Mouse (Mus musculus) hindbrain, embryonic 11.5 days (tissue): ENCODE data around the gene Zeb2. TPM values are rescaled to one million over a fixed set of nuclear protein-coding genes. Genes with fewer than 3 reads are reported as not detected.
A peak's percentile ranks its signal among the peaks of the same experiment; 100 is the strongest.

Experiments used
- ATAC-seq: fragments of 200-750 bp; cut with Nextera tagmentation; 2 replicates; pipeline ENCODE4 v1.8.0; 2017; ENCODE audit warnings: mild to moderate bottlenecking, moderate TSS enrichment, moderate library complexity; ENCODE audit not compliant: low FRiP score
- DNase-seq: peaks from one replicate; pipeline ENCODE4 v3.0.0-alpha.2; 2015; ENCODE audit warnings: low spot score
- H3K27ac ChIP-seq: fragments of 300-500 bp; sonication (generic); 2 replicates; pipeline ENCODE4 v1.5.1; 2014; ENCODE audit warnings: mild to moderate bottlenecking, low read depth, low read length
- H3K27me3 ChIP-seq: fragments of 300-500 bp; sonication (generic); 2 replicates; pipeline ENCODE4 v1.6.1; 2014; ENCODE audit warnings: mild to moderate bottlenecking, low read length, moderate library complexity, mixed read lengths; ENCODE audit not compliant: control insufficient read depth, insufficient read depth
- H3K36me3 ChIP-seq: fragments of 300-500 bp; sonication (generic); 2 replicates; pipeline ENCODE4 v1.6.1; 2014; ENCODE audit warnings: mild to moderate bottlenecking, low read length, moderate library complexity, mixed read lengths; ENCODE audit not compliant: control insufficient read depth, insufficient read depth
- H3K4me1 ChIP-seq: fragments of 300-500 bp; sonication (generic); replicated peaks from 2 replicates; pipeline ENCODE4 v1.6.1; 2014; ENCODE audit warnings: low read length, mixed read lengths; ENCODE audit not compliant: control insufficient read depth, insufficient read depth
- H3K4me2 ChIP-seq: fragments of 300-500 bp; sonication (generic); replicated peaks from 2 replicates; pipeline ENCODE4 v1.6.1; 2014; ENCODE audit warnings: mild to moderate bottlenecking, low read depth, low read length
- H3K4me3 ChIP-seq: fragments of 300-500 bp; sonication (generic); 2 replicates; pipeline ENCODE4 v1.5.1; 2014; ENCODE audit warnings: low read depth, low read length
- H3K9ac ChIP-seq: fragments of 300-500 bp; sonication (generic); 2 replicates; pipeline ENCODE4 v1.6.1; 2014; ENCODE audit warnings: low read depth, low read length
- H3K9me3 ChIP-seq: fragments of 300-500 bp; sonication (generic); 2 replicates; pipeline ENCODE4 v1.6.1; 2016; ENCODE audit warnings: low read length; ENCODE audit not compliant: control insufficient read depth
- WGBS: fragments of 180-500 bp; shearing (Covaris S2); extraction: QIAGEN DNeasy Blood & Tissue Kit; methylation state at CpG from one replicate; pipeline ENCODE4 v1.1.7; 2014; 5-methylcytosine and 5-hydroxymethylcytosine counted together
- polyA plus RNA-seq: library from polyadenylated mRNA; unstranded; fragments of >200 nt; fragmentation: Nextera tagmentation; extraction: Ambion mirVana; gene quantifications from 2 replicates; pipeline ENCODE4 v1.2.1, GENCODE M21; 2014

The Zeb2 gene
- polyA plus RNA-seq, 1 experiment from 2014 or later = 58.8 TPM

DNA sequence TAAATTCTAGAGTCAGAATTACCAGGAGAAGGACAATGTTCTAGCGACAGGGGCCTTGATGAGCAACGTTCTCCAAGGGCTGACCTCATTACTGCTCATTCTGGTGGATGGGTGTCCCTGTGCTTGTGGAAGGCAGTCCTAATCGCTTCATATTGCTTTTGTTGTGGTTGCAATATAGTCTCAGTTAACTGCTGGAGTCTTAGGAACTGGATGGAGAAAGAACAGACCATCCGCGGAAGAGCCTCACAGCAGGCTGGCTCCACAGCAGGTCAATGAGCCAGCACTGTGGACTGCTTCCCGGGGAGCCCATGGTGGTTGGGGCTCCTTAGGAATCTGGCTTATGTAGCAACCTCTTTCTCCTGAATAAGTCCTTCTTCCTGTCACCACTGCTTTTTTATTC lies 12.4 kb upstream of the Zeb2 start:
- no peak overlapping the region for H3K27ac ChIP-seq
- 48% methylated on average over 6 of the region's 6 CpGs for WGBS
- no peak for DNase-seq

GRCm38 (mm10) chr2:45128696-45129095 lies 11.5 kb upstream of the Zeb2 start:
- Histone ChIP-seq H3K36me3 (no peaks in the 10 kb centered on the region), H3K9me3 (no peaks in the 10 kb centered on the region), H3K27me3 (no peaks in the 10 kb centered on the region), H3K27ac (no peak overlapping the region), H3K9ac (no peak overlapping the region), H3K4me3 (no peak overlapping the region), H3K4me1 (no peaks in the 10 kb centered on the region), H3K4me2 (no peak overlapping the region)
- 94% methylated on average over 2 of the region's 2 CpGs for WGBS
- DNase-seq = no peak
- ATAC-seq = no peak

More for the DNA sequence above, 12.4 kb upstream of the Zeb2 start:
- ATAC-seq = no peak
- no peaks in the 10 kb centered on the region for H3K36me3 ChIP-seq
- no peak overlapping the region for H3K9ac ChIP-seq
- H3K4me1 ChIP-seq = no peaks in the 10 kb centered on the region
- no peaks in the 10 kb centered on the region for H3K9me3 ChIP-seq
- H3K27me3 ChIP-seq = no peaks in the 10 kb centered on the region
- H3K4me3 ChIP-seq = no peak overlapping the region
- H3K4me2 ChIP-seq = no peak overlapping the region

GRCm38 (mm10) chr2:45126401-45126800 lies 9.2 kb upstream of the Zeb2 start:
- Histone ChIP-seq H3K36me3 (no peaks in the 10 kb centered on the region), H3K27ac (no peak overlapping the region), H3K9ac (no peak overlapping the region), H3K27me3 (no peaks in the 10 kb centered on the region), H3K4me1 (no peaks in the 10 kb centered on the region), H3K9me3 (no peaks in the 10 kb centered on the region), H3K4me2 (no peak overlapping the region), H3K4me3 (no peak overlapping the region)
- DNase-seq (no peak), ATAC-seq (no peak)
- WGBS = 90% methylated on average over 5 of the region's 5 CpGs

DNA sequence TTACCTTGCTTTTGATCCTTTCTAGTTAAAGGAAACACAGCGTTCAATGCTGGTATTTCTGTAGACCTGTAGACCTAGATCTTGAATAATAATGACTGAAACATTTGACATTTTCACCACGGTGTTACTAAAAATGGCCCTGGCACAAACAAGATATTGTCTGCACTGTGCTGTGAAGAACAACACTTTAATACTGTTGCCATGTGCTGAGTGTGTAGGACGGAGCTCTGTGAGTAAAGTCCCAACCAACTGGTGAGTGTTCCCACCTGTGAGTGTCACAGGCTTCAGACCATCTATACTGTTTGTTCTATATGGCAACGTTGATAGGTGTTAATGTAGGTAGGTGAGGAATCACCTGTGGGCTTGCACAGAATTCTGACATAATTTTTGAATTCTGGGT lies 8.0 kb upstream of the Zeb2 start:
- Histone ChIP-seq H3K9ac (no peak overlapping the region), H3K36me3 (no peaks in the 10 kb centered on the region), H3K27me3 (no peaks in the 10 kb centered on the region), H3K4me3 (no peak overlapping the region), H3K4me2 (no peak overlapping the region), H3K9me3 (no peaks in the 10 kb centered on the region), H3K4me1 (no peaks in the 10 kb centered on the region), H3K27ac (no peak overlapping the region)
- 79% methylated on average over 4 of the region's 4 CpGs for WGBS
- ATAC-seq (no peak), DNase-seq (no peak)

- no peaks in the 10 kb centered on the region for H3K4me1 ChIP-seq
- H3K36me3 ChIP-seq = no peaks in the 10 kb centered on the region
- DNase-seq = no peak
- no peaks in the 10 kb centered on the region for H3K27me3 ChIP-seq
- WGBS = 75% methylated on average over 5 of the region's 5 CpGs
- no peak overlapping the region for H3K9ac ChIP-seq
- no peaks in the 10 kb centered on the region for H3K9me3 ChIP-seq
- H3K4me2 ChIP-seq = no peak overlapping the region
- no peak overlapping the region for H3K27ac ChIP-seq
- no peak overlapping the region for H3K4me3 ChIP-seq
- ATAC-seq = no peak
Measured at GRCm38 (mm10) chr2:45123490-45123889, 6.3 kb upstream of the Zeb2 start.

- no peak for DNase-seq
- no peak overlapping the region for H3K27ac ChIP-seq
- no peaks in the 10 kb centered on the region for H3K4me1 ChIP-seq
- ATAC-seq = no peak
- no peak overlapping the region for H3K4me3 ChIP-seq
- H3K4me2 ChIP-seq = no peak overlapping the region
- H3K9ac ChIP-seq = no peak overlapping the region
- no peaks in the 10 kb centered on the region for H3K36me3 ChIP-seq
- 30% methylated on average over 3 of the region's 3 CpGs for WGBS
- H3K9me3 ChIP-seq = no peaks in the 10 kb centered on the region
- H3K27me3 ChIP-seq = no peaks in the 10 kb centered on the region
Measured at GRCm38 (mm10) chr2:45118121-45118520, 926 bp upstream of the Zeb2 start.

DNA sequence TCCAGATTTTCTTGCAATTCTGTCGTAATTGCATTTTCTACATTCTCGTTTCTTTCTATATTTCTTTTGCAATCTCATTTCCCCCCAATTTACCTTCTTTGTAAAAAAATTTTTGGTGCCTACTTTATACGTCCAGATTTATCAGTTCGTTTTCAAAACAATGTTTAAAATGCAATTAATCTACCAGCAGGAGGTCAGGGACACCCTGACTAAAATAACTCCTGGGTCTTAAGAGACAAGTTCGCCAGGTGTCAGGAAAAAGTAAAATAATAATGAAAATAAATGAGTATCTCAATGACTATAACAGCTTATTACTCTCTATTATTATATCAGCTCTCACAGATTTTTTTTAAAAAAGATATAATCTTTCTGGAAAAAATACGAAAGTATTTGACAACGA lies 397 bp upstream of the Zeb2 start:
- peak overlapping the region; percentile 64; the same call in 1 of the 2 replicates for H3K9ac ChIP-seq
- peak overlapping the region; percentile 93 for H3K27ac ChIP-seq
- H3K9me3 ChIP-seq = no peaks in the 10 kb centered on the region
- H3K36me3 ChIP-seq = no peaks in the 10 kb centered on the region
- H3K4me2 ChIP-seq = peak overlapping the region; percentile 78
- DNase-seq (no peak), ATAC-seq (no peak)
- WGBS = 12% methylated on average over 7 of the region's 7 CpGs
- peak overlapping the region; percentile 59 for H3K4me3 ChIP-seq
- no peaks in the 10 kb centered on the region for H3K27me3 ChIP-seq
- no peaks in the 10 kb centered on the region for H3K4me1 ChIP-seq

DNA sequence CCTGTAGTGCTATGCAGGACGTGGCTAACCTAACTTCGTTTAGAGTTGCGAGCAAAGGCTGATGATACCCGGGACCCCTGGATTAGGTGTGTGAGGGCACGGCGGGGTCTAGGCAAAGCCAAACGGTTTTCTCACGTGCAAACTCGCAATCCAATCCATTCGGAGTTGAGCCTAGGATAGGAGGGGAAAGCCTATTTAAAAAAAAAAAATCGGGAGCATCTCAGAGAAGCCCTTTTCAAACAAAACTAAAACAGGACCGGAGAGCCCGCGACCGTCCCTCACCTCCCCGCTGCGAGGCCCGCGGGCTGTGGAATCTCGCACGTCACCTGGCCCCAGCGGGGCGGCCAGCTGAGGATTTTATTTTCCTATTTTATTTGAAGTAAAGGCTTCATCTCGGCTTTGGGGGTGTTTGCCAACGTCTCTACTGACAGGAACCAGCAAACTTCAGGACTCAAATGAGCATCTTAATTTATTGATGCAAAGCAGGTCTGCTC lies 617 bp downstream of the Zeb2 start:
- DNase-seq = peak; percentile 64
- WGBS = under 1% methylated on average over 25 of the region's 25 CpGs

DNA sequence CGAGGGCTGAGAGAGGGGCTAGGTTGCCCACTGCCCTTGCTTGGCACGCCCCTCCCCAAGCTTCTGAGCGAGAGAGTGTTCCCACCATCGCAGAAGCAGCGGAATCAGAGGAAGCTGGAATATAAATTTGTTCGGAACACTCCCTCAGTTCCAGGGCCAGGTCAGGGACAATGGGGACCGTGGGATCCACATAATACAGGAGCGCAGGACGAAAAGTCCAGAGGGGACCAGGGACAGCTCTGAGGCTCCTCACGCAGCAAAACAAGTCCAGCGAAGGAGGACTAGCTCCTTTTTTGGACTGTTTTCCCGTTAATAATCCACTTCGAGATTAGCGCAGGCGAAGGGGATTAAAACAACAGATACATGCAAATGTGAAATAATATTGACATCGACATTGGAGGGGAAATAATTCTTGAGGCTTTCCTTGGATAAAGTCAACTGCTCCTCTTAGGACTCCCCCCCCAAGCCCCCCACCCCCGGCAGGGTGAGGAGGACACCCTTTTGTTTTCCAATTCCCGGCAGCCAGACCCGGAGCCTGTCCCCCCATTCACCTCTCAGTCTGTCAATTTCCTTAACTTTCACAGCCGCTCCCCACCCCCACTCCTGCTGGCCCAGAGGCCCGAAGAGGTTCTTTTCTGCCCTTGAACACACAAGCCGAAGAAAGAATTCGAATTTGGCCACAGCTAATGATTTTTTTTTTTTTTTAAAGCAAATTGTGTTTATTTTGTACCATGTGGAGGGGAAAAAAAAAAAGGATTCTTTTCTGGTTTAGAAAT lies 1.3 kb downstream of the Zeb2 start:
- Histone ChIP-seq H3K4me2 (peak overlapping the region; percentile 78), H3K27me3 (no peaks in the 10 kb centered on the region), H3K27ac (peak overlapping the region; percentile 93), H3K9ac (peak overlapping the region; percentile 64), H3K36me3 (no peaks in the 10 kb centered on the region), H3K9me3 (no peaks in the 10 kb centered on the region), H3K4me3 (peak overlapping the region; percentile 59), H3K4me1 (no peaks in the 10 kb centered on the region)
- under 1% methylated on average over 23 of the region's 23 CpGs for WGBS
- DNase-seq (peak; percentile 73), ATAC-seq (peak; percentile 66)

More for the DNA sequence above, 617 bp downstream of the Zeb2 start:
- Histone ChIP-seq H3K36me3 (no peaks in the 10 kb centered on the region), H3K4me1 (no peaks in the 10 kb centered on the region), H3K9ac (peak overlapping the region; percentile 64), H3K4me2 (peak overlapping the region; percentile 78), H3K4me3 (peak overlapping the region; percentile 59), H3K27ac (peak overlapping the region; percentile 93), H3K9me3 (no peaks in the 10 kb centered on the region), H3K27me3 (no peaks in the 10 kb centered on the region)
- ATAC-seq = peak; percentile 34
